Mouse (Mus musculus) stomach, postnatal 0 days (tissue): ENCODE data around the gene Srd5a1. TPM values are rescaled to one million over a fixed set of nuclear protein-coding genes. Genes with fewer than 3 reads are reported as not detected.

Experiments used
- ATAC-seq: fragments of 200-750 bp; cut with Nextera tagmentation; 2 replicates; pipeline ENCODE4 v1.8.0; 2017; ENCODE audit not compliant: low FRiP score, low TSS enrichment
- DNase-seq: peaks from one replicate; pipeline ENCODE4 v3.0.0-alpha.2; 2016; ENCODE audit warnings: low spot score
- H3K27ac ChIP-seq: fragments of 300-500 bp; sonication (generic); replicated peaks from 2 replicates; pipeline ENCODE4 v1.5.1; 2014; ENCODE audit warnings: mild to moderate bottlenecking, control low read depth
- H3K27me3 ChIP-seq: fragments of 300-500 bp; sonication (generic); 2 replicates; pipeline ENCODE4 v1.6.1; 2014; ENCODE audit warnings: low read length; ENCODE audit not compliant: control insufficient read depth, insufficient read depth
- H3K36me3 ChIP-seq: fragments of 300-500 bp; sonication (generic); 2 replicates; pipeline ENCODE4 v1.6.1; 2014; ENCODE audit warnings: low read length, mixed read lengths; ENCODE audit not compliant: control insufficient read depth, insufficient read depth
- H3K4me1 ChIP-seq: fragments of 300-500 bp; sonication (generic); replicated peaks from 2 replicates; pipeline ENCODE4 v1.6.1; 2014; ENCODE audit warnings: antibody characterized with exemption; ENCODE audit not compliant: control insufficient read depth, insufficient read depth
- H3K4me2 ChIP-seq: fragments of 300-500 bp; sonication (generic); replicated peaks from 2 replicates; pipeline ENCODE4 v1.6.1; 2014; ENCODE audit warnings: low read depth, mild to moderate bottlenecking, control low read depth, moderate library complexity
- H3K4me3 ChIP-seq: fragments of 300-500 bp; sonication (generic); 2 replicates; pipeline ENCODE4 v1.5.1; 2014; ENCODE audit warnings: low read depth, low read length, control low read depth
- H3K9ac ChIP-seq: fragments of 300-500 bp; sonication (generic); 2 replicates; pipeline ENCODE4 v1.6.1; 2014; ENCODE audit warnings: mild to moderate bottlenecking, low read length, control low read depth, mixed read lengths
- H3K9me3 ChIP-seq: fragments of 300-500 bp; sonication (generic); 2 replicates; pipeline ENCODE4 v1.6.1; 2016; ENCODE audit warnings: low read length; ENCODE audit not compliant: control insufficient read depth
- CTCF ChIP-seq: IDR thresholded peaks from 2 replicates; pipeline ENCODE4 v1.5.1; 2016; ENCODE audit warnings: antibody characterized with exemption, low read depth, mild to moderate bottlenecking, moderate library complexity
- EP300 ChIP-seq: optimal IDR thresholded peaks from 2 replicates; pipeline ENCODE3; 2016; ENCODE audit warnings: antibody characterized with exemption
- WGBS: fragments of 180-500 bp; shearing (Covaris S2); extraction: QIAGEN DNeasy Blood & Tissue Kit; methylation state at CpG from one replicate; pipeline ENCODE4 v1.1.7; 2014; 5-methylcytosine and 5-hydroxymethylcytosine counted together
- polyA plus RNA-seq: library from polyadenylated mRNA; unstranded; fragments of >200 nt; fragmentation: Nextera tagmentation; extraction: Ambion mirVana; gene quantifications from 2 replicates; pipeline ENCODE4 v1.2.1, GENCODE M21; 2015

Gene Srd5a1
- polyA plus RNA-seq, 1 experiment from 2014 or later = 29.4 TPM

DNA sequence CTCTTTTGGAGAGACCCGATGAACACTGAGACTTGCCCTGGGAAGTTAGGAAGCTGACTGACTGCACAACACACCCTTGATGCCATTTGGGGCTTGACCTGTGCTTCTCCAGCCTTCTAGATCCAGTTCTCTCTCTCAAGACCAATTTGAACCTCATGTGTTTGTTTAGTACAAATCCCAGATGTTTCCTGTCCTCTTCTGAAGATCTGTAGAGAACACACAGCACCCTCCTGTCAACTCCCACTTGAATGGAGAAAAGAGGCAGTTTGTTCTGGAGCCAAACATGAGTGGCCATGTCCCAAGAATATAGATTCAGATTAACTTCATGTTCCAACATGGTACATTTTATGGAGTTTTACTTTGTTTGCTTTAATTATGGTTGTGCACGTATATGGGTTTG, 32.7 kb upstream of the Srd5a1 start:
- no peaks in the 10 kb centered on the region for H3K4me1 ChIP-seq
- H3K4me3 ChIP-seq = no peak overlapping the region
- H3K9ac ChIP-seq = no peak overlapping the region
- no peak overlapping the region for H3K27ac ChIP-seq
- no peaks in the 10 kb centered on the region for H3K9me3 ChIP-seq
- no peaks in the 10 kb centered on the region for H3K36me3 ChIP-seq
- 77% methylated on average over 2 of the region's 2 CpGs for WGBS
- H3K27me3 ChIP-seq = no peaks in the 10 kb centered on the region
- DNase-seq (no peak), ATAC-seq (no peak)
- TF ChIP-seq EP300 (no peak), CTCF (no peak)
- H3K4me2 ChIP-seq = no peak overlapping the region

DNA sequence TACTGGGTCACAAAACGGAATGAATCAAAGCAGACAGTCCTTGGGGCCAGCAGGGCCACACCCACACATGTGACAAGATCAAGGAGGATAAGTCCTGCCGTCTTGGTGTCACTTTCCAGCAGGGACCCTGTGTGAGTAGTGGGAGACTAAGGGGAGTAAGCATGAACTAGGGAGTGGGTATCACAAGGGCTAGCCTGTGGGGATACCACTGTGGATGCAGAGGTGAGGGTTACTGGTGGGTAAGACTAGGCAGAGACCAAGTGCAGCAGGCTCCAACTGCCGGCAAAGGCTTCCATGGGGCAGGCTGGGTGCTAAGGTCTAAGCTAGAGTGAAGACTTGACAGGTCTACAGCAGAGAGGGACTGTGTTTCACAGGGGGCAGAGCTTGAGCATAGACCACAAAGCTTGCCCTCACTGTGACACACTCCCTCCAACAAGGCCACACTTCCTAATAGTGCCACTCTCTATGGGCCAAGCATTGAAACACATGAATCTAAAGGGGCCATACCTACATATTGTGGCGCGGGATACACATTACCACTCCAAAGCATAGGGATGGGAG, 31.5 kb upstream of the Srd5a1 start:
- ATAC-seq = no peak
- Histone ChIP-seq H3K9ac (no peak overlapping the region), H3K4me2 (no peak overlapping the region), H3K9me3 (no peaks in the 10 kb centered on the region), H3K4me3 (no peak overlapping the region), H3K4me1 (no peaks in the 10 kb centered on the region), H3K27me3 (no peaks in the 10 kb centered on the region), H3K27ac (no peak overlapping the region), H3K36me3 (no peaks in the 10 kb centered on the region)
- TF ChIP-seq CTCF (no peak), EP300 (no peak)
- 61% methylated on average over 5 of the region's 5 CpGs for WGBS
- no peak for DNase-seq

DNA sequence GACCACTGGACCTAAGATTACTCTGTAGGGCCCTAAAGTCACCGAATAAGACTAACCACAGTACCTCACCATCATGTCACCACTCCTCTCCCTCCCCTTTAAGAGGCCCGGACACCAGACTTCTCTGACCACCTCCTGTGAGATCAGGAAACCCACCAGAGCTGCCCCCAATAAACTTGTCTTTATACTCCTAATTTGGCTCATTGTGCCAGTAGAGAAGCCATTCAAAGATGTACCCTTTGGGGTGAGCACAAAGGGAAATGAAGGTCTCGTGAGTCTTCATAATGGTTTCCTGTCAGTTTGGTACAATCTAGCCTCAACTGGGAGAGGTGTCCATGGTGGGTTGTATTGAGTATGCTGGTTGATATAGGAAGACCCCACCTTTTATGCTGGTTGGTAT, 29.8 kb upstream of the Srd5a1 start:
- no peak overlapping the region for H3K9ac ChIP-seq
- ATAC-seq (no peak), DNase-seq (no peak)
- H3K36me3 ChIP-seq = no peaks in the 10 kb centered on the region
- no peak overlapping the region for H3K4me2 ChIP-seq
- H3K27me3 ChIP-seq = no peaks in the 10 kb centered on the region
- no peaks in the 10 kb centered on the region for H3K4me1 ChIP-seq
- no peaks in the 10 kb centered on the region for H3K9me3 ChIP-seq
- no peak overlapping the region for H3K27ac ChIP-seq
- no peak for TF ChIP-seq EP300
- TF ChIP-seq CTCF = no peak
- no peak overlapping the region for H3K4me3 ChIP-seq
- WGBS = 93% methylated on average over 3 of the region's 3 CpGs

DNA sequence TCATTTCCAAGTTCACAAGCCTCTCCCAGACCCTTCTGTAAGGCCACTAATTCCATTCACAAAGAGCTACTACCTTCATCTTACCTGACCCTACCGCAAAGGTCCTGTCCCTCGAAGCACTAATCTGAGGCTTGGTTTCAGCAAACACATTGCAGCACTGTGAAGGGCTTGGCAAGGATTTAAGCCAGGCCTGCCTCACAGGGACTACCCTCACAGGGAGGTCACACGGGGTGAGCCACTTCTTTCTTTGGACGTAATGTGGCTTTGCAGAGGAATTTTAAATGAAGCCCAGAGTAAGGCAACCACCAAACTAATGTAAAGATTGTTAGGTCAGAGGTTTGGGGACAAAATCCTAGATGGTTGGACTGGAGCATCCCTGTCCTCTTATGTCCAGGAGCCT, 29.3 kb upstream of the Srd5a1 start:
- Histone ChIP-seq H3K27me3 (no peaks in the 10 kb centered on the region), H3K4me2 (no peak overlapping the region), H3K9ac (no peak overlapping the region), H3K4me1 (no peaks in the 10 kb centered on the region), H3K9me3 (no peaks in the 10 kb centered on the region), H3K36me3 (peaks cover 2% of the 10 kb centered on the region; the same call in 1 of the 2 replicates), H3K4me3 (no peak overlapping the region), H3K27ac (no peak overlapping the region)
- ATAC-seq = no peak
- TF ChIP-seq CTCF = no peak
- no peak for TF ChIP-seq EP300
- no peak for DNase-seq
- WGBS = 85% methylated on average over 4 of the region's 4 CpGs

DNA sequence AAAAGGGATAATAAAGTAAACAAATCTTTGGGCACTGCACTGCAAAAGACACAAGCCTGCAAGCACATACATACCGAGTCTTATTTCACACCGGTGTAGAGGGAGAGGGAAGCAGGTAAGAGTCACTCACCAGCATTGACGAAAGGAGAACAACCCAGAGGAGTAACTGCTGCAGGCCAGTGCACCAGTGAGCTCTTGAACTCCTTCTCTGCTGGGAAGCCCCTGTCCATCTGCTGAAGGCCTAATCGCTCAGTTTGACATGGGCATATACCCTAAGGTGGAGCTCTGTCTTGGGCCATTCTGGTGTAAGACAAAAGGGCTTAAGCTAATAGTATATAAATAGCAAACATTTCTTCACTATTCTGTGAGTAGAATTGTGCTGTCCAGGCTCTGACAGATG, 28.9 kb upstream of the Srd5a1 start:
- Histone ChIP-seq H3K27me3 (no peaks in the 10 kb centered on the region), H3K4me2 (no peak overlapping the region), H3K4me3 (no peak overlapping the region), H3K36me3 (peaks cover 6% of the 10 kb centered on the region; the same call in 1 of the 2 replicates), H3K9ac (no peak overlapping the region), H3K27ac (no peak overlapping the region), H3K4me1 (no peaks in the 10 kb centered on the region), H3K9me3 (no peaks in the 10 kb centered on the region)
- ATAC-seq (no peak), DNase-seq (no peak)
- WGBS = 95% methylated on average over 4 of the region's 4 CpGs
- no peak for TF ChIP-seq CTCF
- no peak for TF ChIP-seq EP300

DNA sequence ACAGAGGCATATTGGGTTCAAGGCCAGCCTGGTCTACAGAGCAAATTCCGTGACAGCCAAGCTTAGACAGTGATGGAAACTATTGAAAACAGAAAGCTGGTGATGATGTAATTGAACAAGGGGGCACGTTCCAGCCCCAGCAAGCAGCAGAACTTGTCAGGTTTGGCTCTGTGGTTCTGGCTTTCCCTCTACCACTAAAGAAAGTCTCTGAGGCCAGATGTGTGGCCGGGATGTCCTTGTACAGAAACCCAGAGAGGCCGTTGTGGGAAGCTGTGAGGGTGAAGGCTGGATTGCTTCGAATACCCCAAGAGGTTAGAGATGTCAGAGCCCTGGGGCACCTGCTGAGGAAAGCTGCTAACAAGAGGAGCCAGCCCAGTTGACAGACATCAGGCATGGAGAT, 28.0 kb upstream of the Srd5a1 start:
- no peak overlapping the region for H3K4me2 ChIP-seq
- no peaks in the 10 kb centered on the region for H3K9me3 ChIP-seq
- peaks cover 10% of the 10 kb centered on the region; the same call in 1 of the 2 replicates for H3K36me3 ChIP-seq
- H3K4me3 ChIP-seq = no peak overlapping the region
- H3K27me3 ChIP-seq = no peaks in the 10 kb centered on the region
- H3K27ac ChIP-seq = no peak overlapping the region
- TF ChIP-seq CTCF (no peak), EP300 (no peak)
- ATAC-seq (no peak), DNase-seq (no peak)
- H3K9ac ChIP-seq = no peak overlapping the region
- WGBS = 81% methylated on average over 5 of the region's 5 CpGs
- H3K4me1 ChIP-seq = no peaks in the 10 kb centered on the region
